In the genomic region with DNA sequence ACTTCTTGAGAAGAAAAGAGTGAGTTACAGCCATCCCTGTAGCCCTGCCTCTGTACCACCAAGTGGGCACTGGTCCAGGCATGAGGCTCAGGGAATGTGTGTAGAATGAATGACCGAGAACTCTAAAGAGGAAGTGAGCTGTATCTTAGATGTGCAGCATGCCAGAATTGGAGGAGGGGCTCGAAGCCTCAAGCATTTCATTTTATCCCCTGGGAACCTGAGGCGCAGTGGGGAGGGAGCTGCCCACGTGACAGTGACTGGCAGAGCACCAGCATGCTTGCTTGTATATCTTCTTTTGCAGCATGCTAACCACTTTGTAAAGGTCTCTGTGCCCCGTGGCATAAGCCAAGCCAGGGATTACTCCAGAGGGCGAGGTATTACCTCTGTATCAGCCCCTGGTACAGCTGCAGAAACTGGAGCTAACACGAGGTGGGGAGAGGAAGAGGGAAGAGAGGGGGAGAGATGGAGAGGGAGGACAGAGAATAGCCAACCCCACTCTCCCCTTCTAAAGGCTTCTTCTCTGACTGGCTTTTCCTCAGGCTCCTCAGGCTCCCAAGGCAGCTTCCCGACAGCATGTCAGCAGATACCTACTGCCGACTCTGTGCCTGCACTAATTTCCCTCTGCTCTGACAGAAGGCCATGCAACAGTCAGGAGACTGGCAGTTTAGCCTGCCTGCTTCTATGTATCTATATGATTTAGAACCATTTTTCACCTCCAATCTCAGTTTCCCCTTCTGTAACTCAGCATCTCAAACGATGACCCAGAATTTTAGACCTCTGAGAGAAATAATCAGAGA, we compare ENCODE assay signal across 8 mouse cellular contexts. TPM values are rescaled to one million over a fixed set of nuclear protein-coding genes. Genes with fewer than 3 reads are reported as not detected.
DNase-seq lines count a peak whose midpoint lies in the region; ATAC-seq lines count a peak whose summit lies in the region.

No protein-coding gene starts in this region.

- peak; percentile 14; the same call in 1 of the 2 replicates for ATAC-seq in limb, embryonic 13.5 days (ENCODE audit: low FRiP score, low read depth)
- ATAC-seq in frontal cortex, adult (ENCODE audit: low TSS enrichment): peak; percentile 26
- ATAC-seq in hematopoietic stem cell, adult 5-6 weeks (replicated peaks in 1 of 2; ENCODE audit: insufficient read depth in 1 of 2, low FRiP score in 2 of 2, low TSS enrichment in 1 of 2, low read depth in 1 of 2, poor library complexity in 2 of 2, severe bottlenecking in 2 of 2): peak; percentile 65 to 79

- H3K9ac ChIP-seq in limb, embryonic 13.5 days: no peak overlapping the region

- DNase-seq in limb, embryonic 10.5 days (ENCODE audit: low spot score): no peak
- peak; percentile 66 for DNase-seq in adrenal gland, postnatal 14 days
- peak; percentile 53 for DNase-seq in lung, postnatal 10 days
- DNase-seq in embryo, embryonic 11 days: no peak
- no peak for DNase-seq in embryo, embryonic 9.5 days (ENCODE audit: extremely low spot score)

- H3K4me3 ChIP-seq in limb, embryonic 13.5 days: no peak overlapping the region
- H3K4me3 ChIP-seq in limb, embryonic 10.5 days: no peak overlapping the region

- no peak overlapping the region for H3K27ac ChIP-seq in limb, embryonic 13.5 days
- no peak overlapping the region for H3K27ac ChIP-seq in limb, embryonic 10.5 days

- no peaks in the 10 kb centered on the region for H3K9me3 ChIP-seq in limb, embryonic 13.5 days
- H3K9me3 ChIP-seq in limb, embryonic 10.5 days (replicated peaks): no peaks in the 10 kb centered on the region

- 47% methylated on average over 10 of the region's 10 CpGs for WGBS in limb, embryonic 13.5 days
- WGBS in limb, embryonic 10.5 days: 67% methylated on average over 10 of the region's 10 CpGs

- no peaks in the 10 kb centered on the region for H3K36me3 ChIP-seq in limb, embryonic 13.5 days
- H3K36me3 ChIP-seq in limb, embryonic 10.5 days: no peaks in the 10 kb centered on the region

- H3K4me2 ChIP-seq in limb, embryonic 13.5 days (replicated peaks): no peak overlapping the region

- peaks cover 21% of the 10 kb centered on the region for H3K4me1 ChIP-seq in limb, embryonic 13.5 days
- peaks cover 28% of the 10 kb centered on the region for H3K4me1 ChIP-seq in limb, embryonic 10.5 days

- H3K27me3 ChIP-seq in limb, embryonic 13.5 days: no peaks in the 10 kb centered on the region
- no peaks in the 10 kb centered on the region for H3K27me3 ChIP-seq in limb, embryonic 10.5 days (ENCODE audit: low read depth, poor library complexity, severe bottlenecking)

RNA-seq across cellular contexts. Expression of a gene that starts 31.4 kb away (rescaled TPM):
- 2.8 and 4.3 TPM in 2 replicates for polyA plus RNA-seq in limb, embryonic 13.5 days (2015; fragmentation: Nextera tagmentation; extraction: Ambion mirVana)
- polyA plus RNA-seq in limb, embryonic 10.5 days (2016; fragmentation: Nextera tagmentation; extraction: Ambion mirVana): 0.54 and 1.2 TPM in 2 replicates
- total RNA-seq in adrenal gland, postnatal 14 days (2021): 39.3 and 44.6 TPM in 2 replicates
- total RNA-seq in hematopoietic stem cell, adult 5-6 weeks (2017): not detected in 2 replicates

Comparison
In these comparisons a context has a peak if more than half of its experiments do, and no peak if none do; other contexts are left out.
1. ATAC-seq: peak in every context shown above with its lines; median percentile 72 in hematopoietic stem cell, adult 5-6 weeks; 26 in frontal cortex, adult; 14 in limb, embryonic 13.5 days.
2. DNase-seq: peak in adrenal gland, postnatal 14 days (single experiment) and lung, postnatal 10 days (single experiment); none in limb, embryonic 10.5 days (single experiment), embryo, embryonic 11 days (single experiment) and embryo, embryonic 9.5 days (single experiment).
3. RNA of a gene that starts 31.4 kb away (total RNA-seq): 39.3 to 44.6 TPM in adrenal gland, postnatal 14 days; not detected in hematopoietic stem cell, adult 5-6 weeks; every median in the first group is over 10 times any median in the second.